Mouse (Mus musculus) lung, postnatal 10 days (tissue): ENCODE data around the gene Slc38a9.

Experiments used
- DNase-seq: peaks from one replicate; pipeline ENCODE4 v3.0.0; 2021

Slc38a9 gene

DNA sequence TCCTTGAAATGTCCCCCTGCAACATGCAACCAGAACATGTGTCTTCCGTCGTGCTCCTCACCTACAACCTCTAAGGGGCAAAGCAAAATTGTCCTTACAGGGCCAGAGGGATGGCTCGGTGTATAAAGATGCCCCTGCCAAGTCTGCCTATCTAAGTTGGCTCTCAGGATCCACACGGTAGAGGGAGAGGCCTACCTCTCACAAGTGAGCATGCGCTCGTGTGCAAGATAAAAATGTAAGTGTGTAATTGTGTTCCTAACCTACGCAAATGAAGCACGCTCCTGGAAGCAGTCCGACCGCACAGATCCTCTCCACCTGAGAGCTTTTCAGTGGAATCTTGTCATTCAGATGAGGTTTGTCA, 86.1 kb downstream of the Slc38a9 start:
- no peak for DNase-seq

DNA sequence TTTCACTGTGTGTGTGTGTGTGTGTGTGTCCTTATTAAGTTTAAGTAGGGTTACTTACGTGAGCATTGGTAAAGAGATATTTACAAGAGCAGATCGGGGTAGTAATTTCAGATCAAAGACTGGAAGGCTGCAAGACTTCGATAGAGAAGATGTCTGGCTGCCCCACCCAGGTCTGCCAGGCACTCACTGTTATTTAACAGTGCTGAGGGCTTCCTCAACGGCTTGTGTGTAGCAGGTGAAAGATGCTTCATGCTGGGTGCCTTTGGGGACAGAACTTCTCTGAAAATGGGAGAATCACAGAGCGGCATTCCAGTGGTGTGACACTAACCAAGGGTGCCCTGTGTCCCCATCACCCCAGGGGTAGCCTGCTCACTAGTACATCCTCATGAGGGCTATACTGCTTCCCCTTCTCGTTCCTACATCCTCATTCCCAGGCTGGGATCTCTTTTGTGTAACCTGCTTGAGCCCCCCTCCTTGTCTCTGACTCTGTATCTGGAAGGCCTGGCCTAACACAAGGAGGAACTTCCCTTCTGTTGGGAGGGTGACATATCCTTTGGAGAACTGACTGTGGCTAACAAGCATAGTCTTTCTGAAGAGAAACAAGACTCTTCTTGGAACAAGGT, 87.4 kb downstream of the Slc38a9 start:
- DNase-seq: no peak

DNA sequence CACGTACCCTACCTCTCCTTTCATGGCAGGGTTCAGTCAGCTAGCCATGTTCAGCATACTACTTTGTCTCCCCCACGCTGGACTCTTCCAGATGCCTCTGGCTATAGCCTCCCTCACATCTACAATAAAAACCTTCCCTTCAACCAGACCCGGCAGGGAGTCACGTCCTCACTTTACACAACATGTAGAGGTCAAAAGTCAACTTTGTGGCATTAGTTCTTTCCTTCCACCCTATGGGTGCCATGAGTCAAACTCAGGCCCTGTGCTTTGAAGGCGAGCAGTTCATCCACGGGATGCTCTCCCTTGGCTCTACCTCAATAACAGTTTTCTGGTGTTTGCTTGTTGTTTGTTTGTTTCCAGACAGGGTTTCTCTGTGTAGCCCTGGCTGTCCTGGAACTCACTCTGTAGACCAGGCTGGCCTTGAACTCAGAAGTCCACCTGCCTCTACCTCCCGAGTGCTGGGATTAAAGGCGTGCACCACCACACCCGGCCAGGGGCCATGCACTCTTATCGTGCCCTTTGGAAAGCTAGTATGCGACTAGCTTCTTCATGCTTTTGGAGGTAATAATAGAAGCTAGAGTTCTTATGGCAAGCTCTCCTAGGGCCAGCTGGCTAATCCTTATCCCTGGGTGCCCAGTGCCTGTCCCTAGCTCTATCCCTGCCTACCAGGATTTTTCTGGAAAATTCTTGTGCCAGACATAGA, 88.4 kb downstream of the Slc38a9 start:
- DNase-seq: no peak

- DNase-seq: no peak
Observed at GRCm38 (mm10) chr13:112749881-112750280, 89.3 kb downstream of the Slc38a9 start.

DNA sequence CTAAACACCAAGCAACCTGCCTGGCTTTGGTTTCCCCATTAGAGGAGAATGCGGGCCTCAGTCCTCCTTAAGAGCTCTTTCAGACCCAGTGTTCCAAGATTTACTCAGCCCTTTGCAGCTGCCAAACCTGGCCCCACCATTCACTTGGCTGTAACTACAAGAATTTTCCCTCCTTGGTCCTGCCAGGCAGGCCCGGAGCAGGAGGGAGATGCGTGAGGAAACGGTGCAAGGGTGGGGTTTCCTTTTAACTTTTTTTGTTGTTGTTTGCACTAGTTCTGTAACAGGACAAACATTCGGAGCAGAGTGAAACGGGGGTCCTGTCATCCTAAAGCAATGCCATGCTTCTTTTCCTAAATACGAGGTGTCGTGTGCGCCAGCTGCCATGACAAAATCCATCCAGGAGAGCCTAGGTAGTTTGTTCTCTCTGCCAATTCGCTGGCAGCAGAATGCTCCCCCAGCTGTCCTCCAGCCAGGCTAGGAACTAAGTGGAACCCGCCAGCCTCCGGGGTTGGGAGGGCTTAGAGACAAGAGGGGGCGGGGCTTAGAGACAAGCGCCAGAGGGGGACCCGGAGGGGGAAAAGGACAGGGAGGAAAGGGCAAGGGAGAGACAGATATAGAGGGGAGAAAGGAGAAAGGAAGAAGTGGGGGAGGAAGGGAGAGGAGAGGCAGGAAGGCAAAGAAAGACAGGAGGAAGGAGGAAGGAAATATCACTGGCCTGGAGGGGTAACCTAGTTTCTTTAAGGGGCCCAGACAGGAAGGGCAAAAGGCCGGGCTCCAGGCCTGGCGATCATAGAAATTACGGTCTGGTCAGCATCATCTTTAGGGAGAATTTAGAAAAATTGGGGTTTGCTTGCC, 91.1 kb downstream of the Slc38a9 start:
- DNase-seq: peak; percentile 86

DNA sequence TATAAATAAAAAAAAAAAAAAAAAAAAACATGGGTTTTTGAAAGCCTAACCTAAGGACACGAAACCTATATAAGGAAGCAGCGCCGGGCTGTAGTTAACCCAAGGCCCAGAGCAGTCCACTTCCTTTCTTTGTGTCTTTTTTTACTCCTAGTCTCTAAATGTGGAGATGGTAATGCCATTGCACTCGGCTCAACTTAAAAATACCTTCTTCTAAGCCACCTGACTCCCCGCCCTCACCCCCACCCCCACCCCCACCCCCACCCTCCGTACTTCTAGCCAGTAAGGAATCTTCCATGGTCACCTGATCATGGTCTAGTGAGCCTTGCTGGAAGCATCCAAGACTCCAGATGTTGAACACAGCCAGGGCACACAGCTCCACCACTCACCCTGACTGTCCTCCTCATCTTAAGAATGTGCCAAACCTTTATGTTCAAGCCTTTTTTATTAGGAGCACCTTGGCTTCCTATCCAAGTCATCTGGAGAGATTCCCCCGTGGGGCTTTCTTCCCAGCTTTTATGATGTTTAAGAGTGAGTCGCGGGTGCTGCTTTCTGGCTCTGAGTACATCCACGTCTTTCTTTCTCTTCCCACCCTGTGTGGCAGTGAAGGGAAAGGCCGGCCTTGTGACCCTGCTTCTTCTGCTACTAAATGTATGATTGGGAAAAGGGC, 91.9 kb downstream of the Slc38a9 start:
- no peak for DNase-seq

DNA sequence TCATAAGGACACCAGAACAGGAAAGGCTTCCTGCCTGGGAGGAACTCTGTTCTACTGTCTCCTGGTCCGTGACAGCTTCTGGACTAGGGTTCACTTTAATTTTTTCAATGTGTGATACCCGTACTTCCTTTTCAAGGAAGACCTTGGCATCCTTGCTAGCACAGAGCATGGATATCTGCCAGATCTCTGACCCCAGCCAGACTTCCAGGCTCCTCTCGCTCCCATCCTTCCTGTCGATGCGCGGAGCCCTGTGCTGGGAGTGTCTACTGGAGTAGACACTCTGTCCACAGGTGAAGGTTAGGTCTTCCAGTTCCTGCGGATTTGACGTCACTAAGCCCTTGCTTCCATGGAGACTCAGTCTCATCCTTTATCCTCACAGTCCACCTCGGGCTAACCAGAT, 93.0 kb downstream of the Slc38a9 start:
- DNase-seq: peak; percentile 82

GRCm38 (mm10) chr13:112754871-112755270, 94.3 kb downstream of the Slc38a9 start:
- DNase-seq: no peak

- peak; percentile 75 for DNase-seq
Observed at GRCm38 (mm10) chr13:112755507-112756010, 95.0 kb downstream of the Slc38a9 start.

DNA sequence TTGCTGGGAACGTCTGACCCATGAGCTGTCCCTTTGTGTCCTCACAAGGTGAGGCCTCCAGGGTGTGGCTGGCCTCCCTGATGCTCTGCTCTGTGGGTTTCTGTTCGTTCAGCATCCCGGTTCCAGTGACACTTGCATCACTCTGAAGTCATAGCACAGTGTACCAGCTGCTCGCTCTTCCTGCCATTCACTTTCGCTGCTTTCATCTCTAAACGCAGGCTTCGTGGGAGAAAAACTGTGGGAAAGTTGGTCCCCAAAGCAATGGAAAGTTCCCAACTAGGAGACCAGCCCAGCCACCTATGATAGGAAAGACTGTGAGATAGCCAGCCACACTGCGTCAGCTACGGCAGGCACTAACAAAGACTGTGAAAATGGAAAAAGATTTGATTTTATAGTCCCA, 96.8 kb downstream of the Slc38a9 start:
- DNase-seq: no peak

DNA sequence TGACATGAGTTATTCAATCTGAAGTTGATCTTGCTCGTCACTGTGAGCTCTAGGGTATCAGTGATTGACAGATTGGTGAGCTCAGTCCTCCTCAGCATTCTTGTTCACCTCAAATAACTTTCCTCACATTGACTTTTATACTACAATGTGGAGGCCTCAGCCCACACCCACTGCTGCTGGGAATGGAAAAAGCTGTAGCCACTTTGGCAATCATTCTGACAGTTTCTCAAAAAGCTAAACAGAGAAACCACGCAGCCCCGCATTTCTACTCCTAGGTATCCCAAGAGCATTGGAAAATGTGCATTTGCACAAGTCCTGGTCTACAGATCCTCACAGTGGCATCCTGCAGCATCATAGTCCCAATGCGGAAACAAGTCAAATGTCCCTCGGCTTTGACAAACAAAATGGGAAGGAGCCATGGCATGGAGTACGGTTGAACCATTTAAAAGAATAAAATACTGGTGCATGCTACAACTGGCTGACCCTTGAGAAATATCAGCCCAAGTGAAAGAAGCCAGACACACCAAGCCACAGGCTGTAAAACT, 98.1 kb downstream of the Slc38a9 start:
- no peak for DNase-seq

DNA sequence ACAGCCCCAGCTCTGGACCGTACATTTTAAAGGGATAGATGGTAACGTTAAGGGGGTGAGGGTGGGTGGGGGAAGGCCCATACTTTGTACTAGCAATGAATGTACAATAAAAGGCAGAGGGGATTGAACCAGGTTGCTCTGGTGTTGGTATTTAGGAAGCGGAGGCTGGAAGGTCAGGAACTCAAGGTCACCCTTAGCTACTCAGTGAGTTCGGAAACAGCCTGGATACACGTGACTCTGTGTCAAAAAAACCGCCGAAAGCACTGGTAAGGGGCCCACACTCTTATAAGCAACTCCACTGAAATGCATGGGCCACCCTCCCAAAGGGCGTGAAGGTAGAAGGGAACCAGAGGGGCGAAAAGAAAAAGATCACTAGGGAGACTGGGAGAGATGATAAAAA, 98.8 kb downstream of the Slc38a9 start:
- no peak for DNase-seq

DNA sequence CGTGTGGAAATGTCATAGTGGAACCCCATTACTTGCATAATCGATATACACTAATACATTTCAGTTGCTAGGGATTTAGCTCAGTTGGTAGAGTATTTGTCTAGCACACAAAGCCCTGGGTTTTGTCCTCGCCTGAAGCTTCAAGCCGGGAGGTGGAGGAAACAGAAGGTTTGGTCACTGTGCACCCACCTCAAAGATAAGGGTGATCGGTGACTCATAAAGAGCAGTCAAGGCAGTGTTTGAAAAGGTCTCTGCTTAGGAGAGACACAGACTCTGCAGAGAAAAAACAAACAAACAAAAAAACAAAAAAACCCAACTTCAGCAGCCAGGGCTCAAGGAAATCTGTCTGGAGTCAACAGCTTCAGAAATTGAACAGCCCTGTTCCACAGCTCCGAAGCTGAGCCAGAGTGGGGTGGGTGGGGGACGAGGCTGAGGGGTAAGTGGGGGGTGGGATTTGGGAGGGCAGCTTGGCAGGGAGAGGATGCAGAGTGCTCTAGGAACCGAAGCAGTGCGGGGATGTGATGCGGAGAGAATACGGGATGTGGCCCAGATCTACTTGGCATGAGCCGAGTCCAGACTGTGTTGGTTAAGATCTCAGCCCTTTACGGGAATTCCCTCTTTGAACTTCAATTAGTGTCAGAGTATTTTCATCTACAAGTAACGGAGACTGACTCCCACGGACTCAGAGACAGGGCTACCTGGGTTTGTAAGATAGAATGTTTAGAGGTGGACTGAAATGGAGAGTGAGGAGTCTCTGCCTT, 99.4 kb downstream of the Slc38a9 start:
- no peak for DNase-seq

DNA sequence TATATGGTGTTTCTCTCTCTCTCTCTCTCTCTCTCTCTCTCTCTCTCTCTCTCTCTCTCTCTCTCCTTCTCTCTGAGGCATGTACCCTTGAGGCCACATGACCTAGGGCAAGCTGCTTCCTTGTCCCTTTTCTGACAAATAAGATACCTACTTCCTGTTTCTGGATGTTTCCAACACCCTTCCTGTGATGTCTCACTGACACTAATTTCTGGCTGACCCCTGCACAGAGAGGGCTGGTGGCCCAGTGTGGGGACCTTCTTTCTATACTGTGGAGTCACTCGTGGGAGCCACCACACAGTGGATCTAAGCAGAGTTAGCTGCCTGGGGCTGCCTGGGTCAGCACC, 100.0 kb downstream of the Slc38a9 start:
- DNase-seq: no peak

DNA sequence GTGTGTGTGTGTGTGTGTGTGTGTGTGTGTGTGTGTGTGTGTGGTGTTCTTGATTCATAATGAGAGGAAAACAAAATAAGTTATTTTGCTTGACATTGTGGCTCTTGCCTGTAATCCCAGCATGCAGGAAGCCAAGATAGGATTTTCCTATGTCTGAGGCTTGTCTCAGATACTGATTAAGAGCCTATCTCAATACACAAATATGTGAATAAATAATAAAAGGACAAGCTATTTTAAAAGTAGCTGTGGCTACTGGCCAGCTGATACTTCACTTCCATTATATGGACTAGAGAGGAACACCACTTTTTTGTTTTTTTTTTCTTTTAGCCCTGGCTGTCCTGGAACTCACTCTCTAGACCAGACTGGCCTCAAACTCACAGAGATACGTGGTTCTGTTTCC, 101.2 kb downstream of the Slc38a9 start:
- no peak for DNase-seq

DNA sequence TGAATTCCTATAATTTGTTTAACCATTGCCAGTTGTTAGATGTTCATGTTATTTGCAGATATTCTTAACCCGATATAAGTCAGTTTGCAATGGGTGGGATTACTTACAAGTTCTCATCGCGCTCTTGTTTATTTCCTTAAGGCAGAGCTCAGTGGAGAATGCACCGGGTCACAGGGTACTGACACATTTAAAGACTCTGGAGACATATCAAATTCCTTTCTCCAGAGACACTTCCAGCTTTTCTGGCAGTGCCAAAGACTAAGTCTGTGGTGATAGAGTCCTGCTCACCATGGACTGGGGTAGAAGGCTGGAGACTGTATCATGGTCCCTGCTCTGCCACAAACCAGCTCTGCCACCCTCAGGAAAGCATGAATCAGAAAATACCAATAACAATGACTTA, 102.0 kb downstream of the Slc38a9 start:
- DNase-seq: no peak

- peak; percentile 43 for DNase-seq
Observed at GRCm38 (mm10) chr13:112763531-112764091, 103.1 kb downstream of the Slc38a9 start.

DNA sequence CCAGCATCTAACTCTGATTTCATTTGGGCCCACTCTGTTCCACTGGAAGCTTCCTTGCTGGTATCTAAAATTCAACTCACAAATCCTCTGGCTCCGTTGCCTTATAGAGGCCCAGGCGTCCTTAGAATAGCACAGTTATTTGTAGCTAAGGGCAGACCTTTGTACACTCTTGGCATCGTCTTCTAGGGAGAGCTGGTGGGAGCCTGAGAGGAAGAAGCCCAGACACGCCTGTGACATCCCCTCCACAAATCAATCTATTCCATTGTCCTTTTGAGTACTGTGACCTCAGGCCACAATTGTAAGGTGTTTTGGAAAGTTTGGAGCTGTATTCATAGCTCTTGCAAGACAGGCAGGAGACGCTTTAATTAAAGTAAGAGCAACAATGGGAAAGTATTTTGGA, 104.0 kb downstream of the Slc38a9 start:
- DNase-seq: peak; percentile 68

DNA sequence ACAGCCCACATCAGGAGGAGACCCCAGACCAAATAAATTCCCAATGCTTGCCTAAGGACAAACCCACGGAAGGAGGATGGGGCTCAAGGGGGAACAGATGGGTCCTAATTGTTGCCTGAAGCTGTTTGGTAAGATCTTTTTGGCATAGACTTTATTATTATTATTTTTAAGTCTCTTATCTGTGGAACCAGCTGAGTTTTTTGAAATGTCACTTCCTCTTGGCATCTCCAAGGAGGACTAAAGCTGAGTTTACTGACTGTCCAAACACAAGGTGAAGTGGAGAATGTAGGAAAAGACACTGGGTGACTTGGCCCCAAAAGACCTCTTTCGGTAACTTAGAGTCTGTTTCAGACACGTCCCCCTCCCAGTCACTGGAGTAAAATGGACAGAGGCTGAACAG, 105.1 kb downstream of the Slc38a9 start:
- DNase-seq: peak; percentile 26

DNA sequence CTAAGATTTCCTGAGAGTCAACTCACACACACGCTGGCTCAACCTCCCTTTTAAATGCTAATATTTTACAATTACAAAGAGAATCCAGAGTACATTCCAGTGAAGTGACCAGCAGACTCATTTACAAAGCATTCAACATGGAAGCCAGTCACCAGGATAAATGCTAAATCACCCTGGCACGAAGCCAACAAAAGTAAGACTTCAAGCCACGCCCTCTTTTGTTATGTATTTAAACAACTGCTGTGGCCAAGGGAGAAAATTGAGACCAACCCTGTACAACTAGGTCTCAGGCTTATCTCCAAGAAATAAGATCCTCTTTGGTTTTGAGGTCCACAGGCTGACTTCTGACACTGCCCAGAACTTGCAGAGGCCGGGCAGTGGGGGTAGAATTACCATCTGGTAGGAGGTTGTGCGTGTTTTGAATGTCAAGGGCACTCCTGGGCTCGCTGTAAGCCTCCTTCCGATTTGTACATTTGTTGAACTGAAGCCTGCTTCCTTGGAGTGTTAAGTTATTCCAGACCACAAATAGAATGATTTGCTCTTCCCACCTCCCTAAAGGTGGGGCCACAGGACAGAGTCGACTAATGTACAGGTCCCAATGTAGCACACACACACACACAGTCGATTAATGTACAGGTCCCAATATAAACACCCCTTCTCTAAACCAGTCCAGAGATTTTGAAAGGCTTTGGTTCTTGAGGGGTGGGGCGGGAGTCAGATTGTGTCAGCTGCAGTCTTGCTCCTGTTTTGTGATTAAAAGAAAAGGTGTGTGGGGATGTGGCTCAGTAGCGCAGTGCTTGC, 110.2 kb downstream of the Slc38a9 start:
- peak; percentile 71 for DNase-seq
